Mouse (Mus musculus) adrenal gland, postnatal 10 days (tissue): ENCODE data around the gene Rcn1. TPM values are rescaled to one million over a fixed set of nuclear protein-coding genes. Genes with fewer than 3 reads are reported as not detected.

Experiments used
- DNase-seq: peaks from one replicate; pipeline ENCODE4 v3.0.0; 2021; ENCODE audit warnings: mixed read lengths
- long read RNA-seq, 2 experiments: library from polyadenylated mRNA; stranded (forward); transcript quantifications; one replicate each; pipeline ENCODE4 v2.0.0; 2021
- total RNA-seq, 2 experiments: library from RNA; stranded (reverse); gene quantifications; 2 replicates each; pipeline ENCODE4 v1.2.3; 2021

Rcn1 gene
- 10 to 100 TPM; 63.7 to 86.3 TPM for total RNA-seq
- long read RNA-seq, experiment 1, transcript Rcn1-201 (6 exons, 2,720 nt), result major isoform, 208 of 215 reads
- long read RNA-seq, experiment 1, partial matches to known transcripts, result 2 of 215 reads
- long read RNA-seq, experiment 1, other reads (novel, unspliced or antisense), result 4 of 215 reads
- long read RNA-seq, experiment 2, transcript Rcn1-201 (6 exons, 2,720 nt), result major isoform, 76 of 79 reads
- long read RNA-seq, experiment 2, partial matches to known transcripts, result 1 of 79 reads
- long read RNA-seq, experiment 2, other reads (novel, unspliced or antisense), result 2 of 79 reads

DNA sequence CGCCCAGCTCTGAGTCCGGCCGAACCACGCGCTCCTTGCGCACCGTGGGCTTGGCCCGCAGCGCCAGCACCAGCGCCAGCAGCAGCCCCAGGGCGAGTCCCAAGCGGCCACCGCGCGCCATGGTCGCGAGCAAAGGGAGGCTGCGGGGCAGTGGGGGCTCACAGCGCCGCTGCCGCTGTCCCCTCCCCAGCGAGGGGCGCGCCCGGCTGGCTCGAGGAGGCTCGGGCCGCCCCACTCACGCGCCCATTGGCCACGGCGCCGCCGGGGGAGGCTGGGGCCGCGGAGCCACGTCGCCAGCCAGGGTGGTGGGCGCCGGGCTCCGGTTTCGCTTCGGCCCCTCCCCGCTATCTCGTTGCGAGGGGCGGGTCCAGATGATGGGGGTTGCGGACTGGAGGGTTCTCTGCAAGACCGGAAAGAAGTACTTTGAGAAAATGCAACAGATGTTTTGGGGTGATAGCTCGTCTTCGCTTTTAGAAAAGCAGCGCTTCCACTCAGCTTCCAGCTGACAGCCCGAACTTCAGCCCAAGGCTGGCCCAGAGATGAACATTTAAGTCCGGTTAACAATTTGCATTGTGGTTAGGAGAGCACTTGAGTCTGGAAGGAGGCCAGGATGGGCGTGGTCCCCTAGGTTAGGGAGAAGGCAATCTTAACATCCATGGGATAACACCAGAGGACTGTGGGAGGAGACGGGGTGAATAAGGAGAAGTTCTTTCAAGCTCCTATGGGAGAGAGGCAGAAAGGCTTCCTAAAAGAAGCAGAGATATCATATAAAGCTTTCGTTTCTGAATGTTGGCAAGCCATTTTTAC is at the start of gene Rcn1:
Gene Rcn1, minus strand, starts transcription at position 235 of the 807 bp plus-strand sequence.
- DNase-seq, result peak; percentile 87

DNA sequence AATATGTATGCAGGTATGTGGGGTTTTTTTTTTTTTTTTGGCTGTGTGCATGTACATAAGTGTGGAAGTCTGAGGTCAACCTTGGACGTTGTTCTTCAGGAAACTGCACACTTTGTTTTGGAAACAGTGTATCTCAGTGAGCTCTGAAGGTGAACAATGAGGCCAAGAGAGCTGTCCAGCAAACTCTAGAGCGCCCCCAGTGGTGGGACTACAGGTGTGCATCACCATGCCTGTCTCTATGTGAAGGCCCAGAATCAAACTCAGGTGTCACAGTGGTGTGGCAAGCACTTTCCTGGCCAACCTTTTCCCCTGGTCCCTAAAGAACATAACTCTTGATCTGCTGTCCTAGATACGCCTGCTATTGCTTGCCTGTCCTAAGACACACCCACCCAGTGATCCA is 45.0 kb upstream of the Rcn1 start:
- DNase-seq, result peak; percentile 43

DNA sequence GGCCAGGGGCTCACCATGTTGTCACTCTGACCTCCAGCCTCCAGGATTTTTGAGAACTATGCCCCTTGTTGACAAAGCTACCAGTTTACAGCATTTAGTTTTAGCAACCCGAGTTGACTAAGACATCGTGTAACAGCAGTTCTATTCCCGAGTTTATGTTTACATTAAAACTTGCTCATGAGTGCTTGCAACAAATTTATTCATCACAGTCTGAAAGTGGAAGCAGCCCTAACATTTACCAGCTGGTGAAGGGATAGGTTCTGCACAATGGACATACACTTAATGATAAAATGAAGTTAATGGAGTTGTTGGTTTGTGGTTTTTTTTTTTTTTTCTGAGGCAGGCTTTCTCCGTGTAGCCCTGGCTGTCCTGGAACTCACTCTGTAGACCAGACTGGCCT is 39.9 kb upstream of the Rcn1 start:
- no peak for DNase-seq

DNA sequence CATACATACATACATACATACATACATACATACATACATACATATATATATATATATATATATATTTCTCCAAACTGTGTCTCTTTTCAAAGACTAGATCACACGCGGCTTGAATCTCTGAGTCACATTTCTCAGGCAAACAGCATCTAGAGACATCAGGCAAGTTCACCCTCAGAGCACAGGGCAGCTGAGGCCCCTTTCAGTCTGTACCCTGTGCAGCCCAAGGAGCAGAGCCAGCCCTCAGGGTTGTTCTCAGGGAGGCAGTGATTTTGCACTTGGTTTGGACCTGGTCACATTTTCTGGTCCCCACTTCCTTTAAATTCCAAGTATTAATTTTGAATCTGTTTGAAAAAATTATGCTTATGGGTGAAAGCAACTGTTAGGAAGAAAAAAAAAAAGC is 39.4 kb upstream of the Rcn1 start:
- DNase-seq, result no peak

DNA sequence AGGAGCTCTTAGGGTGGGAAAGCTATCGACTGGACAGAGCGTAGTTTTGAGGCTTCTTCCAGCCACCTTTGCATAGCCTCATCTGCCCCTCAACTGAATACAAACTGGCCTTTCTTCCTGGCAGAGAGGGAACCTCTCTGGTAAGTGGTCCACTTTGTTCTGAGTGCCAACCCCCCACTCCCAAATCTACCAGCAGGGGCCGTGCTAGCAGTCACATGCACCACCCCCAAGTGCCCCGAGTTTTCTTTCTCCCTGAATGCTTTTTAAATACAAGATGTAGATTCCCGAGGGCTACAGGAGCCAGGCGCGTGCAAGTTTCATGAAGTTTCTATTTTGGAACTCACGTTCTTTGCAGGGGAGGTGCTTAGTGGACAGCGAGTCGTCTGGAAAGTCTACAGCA is 33.8 kb upstream of the Rcn1 start:
- no peak for DNase-seq

DNA sequence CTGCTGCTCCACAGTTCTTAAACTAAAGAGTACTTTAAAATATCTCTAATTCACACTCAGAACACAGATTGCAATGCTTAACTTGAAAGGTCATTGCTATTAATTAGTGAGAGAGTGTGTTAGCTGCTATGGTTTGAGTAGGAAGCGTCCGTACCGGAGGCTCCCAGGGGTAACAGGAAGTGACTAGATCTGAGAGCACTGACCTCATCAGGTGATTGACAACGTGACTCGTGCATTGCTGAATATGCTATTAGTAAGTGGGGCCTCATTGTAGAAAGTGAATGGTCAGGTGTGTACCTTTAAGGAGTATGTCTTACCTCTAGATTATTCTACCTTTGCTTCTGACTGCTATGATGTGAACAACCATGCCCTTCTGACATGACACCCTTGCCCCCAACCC is 31.3 kb upstream of the Rcn1 start:
- DNase-seq, result no peak

DNA sequence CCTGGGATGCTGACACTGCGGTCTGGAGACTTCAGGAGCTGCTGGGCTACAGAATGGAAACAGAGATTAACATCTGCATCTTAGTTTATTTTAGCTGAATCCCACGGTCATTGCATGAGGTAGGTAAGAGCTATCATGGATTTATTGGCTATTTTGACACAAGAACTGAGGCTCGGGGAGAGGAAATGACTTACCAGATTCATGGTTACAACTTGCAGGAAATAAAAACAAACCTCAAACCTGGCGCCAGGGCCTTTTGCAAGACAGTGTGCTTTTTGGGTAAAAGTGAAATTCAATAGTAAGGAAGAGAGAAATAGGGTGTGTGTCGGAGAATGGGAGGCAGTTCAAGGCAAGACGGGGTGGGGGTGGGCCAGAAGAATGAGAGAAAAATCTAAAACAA is 30.8 kb upstream of the Rcn1 start:
- DNase-seq, result no peak

DNA sequence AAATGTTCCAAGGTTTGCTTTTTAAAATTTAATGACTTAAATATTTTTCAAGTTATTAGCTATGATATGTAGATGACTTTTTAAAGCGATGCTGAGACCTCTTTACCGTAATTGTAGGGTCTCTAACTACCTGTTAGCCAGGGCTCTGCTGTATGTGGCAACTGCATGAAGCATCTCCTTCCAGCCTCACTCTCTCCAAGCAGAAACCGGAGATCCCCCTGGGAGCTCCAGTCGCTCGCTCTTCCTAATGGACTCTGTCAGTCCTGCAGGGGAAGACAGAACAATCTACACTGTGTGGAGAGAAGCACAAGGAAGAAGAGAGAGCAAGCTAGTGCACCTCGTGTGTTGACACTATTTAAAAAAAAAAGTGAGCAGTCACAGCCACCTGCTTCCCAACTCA is 29.3 kb upstream of the Rcn1 start:
- DNase-seq, result no peak

DNA sequence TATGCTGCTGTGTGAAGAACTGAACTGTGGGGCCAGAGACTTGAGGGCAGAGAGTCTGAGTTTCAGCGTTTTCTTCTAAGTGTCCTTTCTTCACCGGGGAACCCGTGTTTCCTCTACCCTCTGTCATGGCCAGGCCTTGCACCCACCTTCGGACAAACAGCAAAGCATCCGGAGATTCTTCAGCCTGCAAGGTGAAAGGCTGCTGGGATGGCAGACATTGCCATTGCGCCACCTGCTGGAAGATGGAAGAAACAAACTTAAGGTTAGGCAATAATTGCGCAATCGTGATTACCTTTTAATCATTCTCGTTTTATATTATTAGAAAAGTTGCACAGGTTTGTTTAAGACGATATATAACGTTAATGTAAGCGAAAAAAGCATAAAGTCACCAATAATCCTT is 28.9 kb upstream of the Rcn1 start:
- DNase-seq, result peak; percentile 78

DNA sequence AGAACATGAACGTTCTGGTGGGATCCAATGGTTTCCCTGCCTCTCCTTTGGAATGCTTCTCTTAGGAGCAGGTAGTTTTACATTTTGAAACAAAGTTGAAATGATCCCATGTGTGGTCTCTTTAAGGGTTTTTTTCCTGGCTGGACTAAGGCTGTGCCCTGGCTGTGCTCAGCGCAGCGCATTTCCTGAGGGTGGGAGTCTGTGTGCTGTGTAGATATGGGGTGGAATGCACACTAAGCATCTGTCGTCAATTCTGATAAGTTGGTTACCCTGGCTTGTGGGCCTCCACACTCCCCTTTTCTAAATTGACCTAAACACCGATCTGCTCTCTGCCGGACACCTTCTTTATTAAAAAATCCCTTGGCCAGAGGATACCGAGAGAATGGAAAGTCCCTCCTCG is 28.3 kb upstream of the Rcn1 start:
- DNase-seq, result no peak

DNA sequence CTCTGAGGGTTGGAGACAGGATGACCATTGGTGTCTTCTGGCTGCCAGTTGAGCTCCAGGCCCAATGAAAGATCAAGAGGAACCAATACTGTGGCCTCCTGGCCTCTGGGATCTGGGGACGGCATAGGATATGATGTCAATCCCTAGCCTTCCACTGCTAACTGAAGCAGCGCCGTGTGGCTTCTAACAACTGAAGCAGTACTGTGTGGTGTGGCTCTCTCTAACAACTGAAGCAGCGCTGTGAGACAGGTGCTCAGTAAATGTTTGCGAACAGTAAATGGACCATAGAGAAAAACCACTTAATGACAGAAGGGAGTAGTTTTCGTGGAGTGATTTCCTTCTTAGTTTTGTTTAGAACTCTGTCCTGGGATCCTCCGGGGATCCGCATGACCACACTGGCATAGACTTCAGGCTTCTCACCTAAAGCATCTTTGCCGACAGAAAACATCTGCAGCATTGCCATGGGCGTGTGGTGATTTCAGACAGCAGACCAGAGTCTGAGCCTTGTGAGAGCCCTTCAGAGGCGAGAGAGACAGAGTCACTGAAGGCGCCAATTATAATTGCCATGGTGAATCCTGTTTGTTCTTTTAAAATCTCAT is 19.6 kb upstream of the Rcn1 start:
- DNase-seq, result no peak

DNA sequence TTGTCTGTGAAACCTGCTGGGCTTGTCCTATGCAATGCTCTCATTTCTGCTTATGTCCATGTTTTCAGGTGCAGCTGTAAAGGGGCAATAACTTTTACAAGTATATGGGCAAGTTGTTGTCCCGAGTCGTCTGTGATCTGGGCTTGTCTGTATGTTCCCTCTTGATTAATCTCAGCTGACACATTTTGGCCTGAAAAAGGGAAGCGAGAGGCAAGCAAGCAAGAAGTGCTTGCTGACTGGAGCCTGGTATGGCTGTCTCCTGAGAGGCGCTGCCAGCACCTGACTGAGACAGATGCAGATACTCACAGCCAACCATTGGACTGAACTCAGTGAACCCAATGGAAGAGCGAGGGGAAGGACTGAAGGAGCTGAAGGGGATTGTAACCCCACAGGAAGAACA is 18.5 kb upstream of the Rcn1 start:
- no peak for DNase-seq

DNA sequence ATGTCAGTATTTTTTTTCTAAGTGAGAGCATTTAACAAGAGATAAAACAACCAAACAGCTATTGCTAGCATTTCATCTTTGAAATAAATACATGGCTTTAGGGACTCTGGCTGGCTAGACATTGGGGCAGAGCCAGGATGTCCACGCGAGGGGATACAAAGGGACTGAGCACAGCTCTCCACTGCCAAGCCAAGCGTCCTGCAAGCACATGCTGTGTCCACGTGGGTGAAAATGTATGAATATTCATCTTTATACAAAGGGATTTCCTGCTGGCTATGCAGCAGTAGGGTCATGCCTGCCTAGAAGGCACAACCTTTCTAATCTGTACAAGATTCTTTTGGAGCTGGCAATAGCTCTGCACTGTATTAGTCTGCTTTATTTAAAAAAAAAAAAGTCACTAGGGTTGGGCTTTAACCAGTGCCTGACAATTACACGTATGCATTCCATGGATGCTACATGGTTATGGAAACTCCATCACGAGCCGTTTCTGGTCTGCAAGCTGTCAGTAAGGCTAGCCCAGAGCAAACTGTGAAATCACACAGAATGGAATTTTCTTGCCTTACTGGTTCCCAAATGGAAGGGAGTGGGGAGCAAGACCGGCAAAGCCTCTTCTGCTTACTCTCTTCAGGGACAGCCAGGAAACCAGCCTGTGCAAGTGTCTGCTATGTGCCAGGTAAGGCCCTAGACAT is 17.7 kb upstream of the Rcn1 start:
- no peak for DNase-seq

DNA sequence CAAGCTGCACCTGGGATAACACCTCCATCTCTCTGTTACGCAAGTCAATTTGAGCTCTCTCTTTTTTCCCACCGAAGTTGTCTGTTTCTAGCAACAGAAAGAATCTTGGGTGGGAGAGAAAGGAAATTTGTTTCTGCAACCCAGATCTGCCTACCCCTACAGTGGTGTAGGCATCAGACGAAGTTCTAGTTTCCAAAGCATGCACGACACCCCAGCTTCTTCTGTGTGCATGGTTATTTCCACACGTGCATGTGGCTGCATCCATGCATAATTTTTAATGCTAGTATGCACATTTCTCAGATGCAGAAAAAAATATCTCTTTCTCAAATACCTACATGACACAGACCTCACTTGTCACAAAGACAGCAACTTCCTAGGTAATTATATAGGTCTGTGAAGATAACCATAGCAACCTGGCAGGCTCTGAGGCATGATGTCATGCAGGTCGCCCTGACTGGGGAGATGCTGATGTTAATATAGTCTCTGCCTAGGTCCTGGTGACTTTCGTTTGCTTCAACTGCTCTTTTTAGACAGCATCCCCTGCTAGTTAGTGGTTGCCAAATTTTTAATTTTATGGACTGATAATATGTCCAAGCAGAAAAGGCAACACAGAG is 17.0 kb upstream of the Rcn1 start:
- DNase-seq, result no peak

DNA sequence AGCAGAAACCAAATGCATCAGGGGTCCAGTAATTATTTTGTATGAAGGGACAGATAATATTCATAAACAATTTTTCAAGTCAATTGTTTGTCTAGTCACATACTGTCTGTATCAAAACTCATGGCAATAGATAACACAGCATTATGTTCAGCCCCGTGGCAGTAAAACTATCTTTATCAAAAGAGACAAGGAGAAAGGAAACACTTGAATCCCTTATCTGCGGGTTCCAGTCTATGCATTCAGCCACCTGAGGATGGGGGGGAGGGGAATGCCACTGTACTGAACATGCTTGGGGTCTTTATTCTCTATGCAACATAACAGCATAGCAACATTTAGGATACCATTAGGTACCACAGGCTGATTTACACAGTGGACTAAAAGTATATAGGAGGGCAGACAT is 15.2 kb upstream of the Rcn1 start:
- no peak for DNase-seq

DNA sequence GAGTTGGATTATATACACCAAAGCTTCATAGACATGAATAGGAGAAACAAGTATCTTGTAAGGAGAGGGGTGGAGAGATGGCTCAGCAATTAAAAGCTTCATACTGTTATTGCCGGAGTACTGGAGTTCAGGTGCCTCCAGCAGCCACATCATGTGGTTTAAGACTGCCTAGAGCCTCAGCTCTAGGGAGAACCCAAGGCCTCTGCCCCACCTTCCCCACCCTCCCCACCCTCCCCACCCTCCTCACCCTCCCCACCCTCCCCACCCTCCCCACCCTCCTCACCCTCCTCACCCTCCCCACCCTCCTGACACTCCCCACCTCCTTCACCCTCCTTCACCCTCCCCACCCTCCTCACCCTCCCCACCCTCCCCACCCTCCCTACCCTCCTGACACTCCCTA is 10.1 kb upstream of the Rcn1 start:
- no peak for DNase-seq

DNA sequence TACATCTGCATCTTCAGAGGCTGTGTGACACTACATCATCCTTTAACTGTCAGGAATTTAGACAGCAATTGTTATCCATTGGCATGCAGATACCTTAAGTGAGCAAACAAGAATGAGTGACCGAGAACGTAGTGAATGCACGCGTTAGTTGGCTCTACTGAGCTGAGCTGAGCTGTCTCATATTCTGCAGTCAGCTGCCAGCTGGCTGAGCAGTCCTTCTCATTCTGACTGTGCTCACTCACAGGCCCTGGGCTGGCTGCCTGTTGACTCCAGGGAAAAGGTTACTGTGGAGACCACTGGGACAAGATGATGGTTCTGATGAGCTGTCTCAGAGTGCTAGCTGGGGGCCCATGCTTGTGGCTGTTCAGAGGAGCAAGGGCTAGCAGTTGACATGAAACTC is 9.4 kb upstream of the Rcn1 start:
- DNase-seq, result peak; percentile 33

DNA sequence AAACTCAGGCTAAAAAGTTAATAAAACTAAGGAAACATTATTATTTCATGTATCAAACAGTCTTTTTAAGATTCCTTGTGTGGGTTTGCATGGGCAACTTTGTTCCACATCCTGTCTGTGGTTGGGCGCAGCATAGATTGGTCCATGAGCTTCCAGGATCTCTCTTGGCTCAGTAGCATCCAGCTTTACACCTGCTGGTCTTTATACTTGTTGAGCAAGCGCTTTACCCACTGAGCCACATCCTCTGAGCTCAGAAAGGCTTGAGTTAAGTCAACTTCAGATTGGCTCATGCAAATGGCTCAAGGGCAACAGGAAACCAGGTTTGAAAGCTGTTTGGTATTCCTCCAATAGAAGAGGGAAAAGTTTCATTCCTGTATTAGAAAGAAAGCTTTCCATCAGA is 3.1 kb upstream of the Rcn1 start:
- no peak for DNase-seq

DNA sequence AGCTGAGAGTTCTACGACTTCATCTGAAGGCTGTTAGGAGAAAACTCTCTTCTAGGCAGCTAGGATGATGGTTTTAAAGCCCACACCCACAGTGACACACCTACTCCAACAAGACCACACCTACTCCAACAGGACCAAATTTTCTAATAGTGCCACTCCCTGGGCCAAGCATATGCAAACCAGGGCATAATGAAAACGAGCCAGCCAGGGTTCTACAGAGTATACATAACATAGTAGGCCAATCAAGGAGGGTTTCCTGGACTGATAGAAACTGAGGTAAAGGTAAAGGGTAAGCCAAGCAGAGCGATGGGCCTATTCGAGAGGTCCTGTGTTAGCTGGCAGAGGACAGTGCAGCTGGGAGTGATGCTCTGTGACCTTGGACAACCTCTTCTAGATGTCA is 1.4 kb upstream of the Rcn1 start:
- no peak for DNase-seq

DNA sequence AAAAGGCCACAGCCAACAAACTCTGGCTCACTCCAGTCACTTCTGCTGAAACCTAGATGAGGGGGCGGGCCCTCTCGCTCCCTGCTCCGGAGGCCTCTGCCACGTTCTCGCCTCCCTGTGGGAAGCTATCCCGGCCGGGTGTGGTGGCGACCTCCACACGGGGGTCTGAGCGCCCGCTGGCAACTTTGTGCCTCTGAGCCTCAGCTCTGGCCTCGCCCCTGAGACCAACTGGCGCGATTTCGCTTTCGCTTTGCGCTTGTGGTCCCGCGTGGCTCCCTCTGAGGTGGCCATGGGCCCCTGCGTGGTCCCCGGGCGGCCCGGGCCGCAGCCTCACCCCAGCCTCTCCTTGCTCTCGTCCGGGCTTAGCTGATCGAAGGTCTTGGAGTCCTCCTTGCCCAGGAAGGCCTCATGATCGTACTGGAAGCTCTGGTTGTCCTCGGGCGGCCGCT is 459 bp downstream of the Rcn1 start:
- DNase-seq, result peak; percentile 68

DNA sequence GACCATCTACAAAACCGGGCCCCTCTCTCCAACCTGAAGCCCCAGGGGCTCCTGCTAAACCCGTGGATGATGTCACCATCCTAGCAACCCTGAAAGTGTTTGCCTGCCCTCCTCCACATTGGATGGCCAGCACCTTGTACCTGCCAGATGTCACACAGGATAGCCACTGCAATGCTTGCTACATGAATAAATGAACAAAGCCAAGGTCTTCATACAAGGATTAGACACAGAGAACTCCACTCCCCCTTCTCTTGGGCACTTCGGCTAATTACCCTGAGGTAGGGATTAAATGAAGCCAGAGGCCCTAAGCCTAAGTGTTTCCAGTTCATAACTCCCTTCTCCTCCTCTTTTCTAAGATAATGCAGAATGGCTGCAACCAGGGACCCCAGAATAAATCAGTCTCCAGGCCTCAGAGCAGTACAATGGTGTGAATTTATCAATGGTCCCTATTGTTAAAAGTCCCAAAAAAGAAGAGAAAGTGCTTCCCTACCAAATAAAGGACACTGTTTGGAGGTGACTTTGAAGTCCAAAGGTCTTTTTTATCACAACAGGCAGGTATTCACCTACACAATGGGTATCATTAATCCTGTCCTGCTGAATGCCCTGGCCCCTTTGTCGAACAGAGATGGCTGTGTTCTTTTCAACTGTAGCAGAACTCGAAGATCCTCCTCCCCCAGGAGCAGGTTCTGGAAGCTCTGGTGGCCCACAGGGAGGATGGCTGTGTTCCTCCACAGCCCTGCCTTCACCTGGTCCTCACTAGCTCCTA is 1.5 kb downstream of the Rcn1 start:
- no peak for DNase-seq

DNA sequence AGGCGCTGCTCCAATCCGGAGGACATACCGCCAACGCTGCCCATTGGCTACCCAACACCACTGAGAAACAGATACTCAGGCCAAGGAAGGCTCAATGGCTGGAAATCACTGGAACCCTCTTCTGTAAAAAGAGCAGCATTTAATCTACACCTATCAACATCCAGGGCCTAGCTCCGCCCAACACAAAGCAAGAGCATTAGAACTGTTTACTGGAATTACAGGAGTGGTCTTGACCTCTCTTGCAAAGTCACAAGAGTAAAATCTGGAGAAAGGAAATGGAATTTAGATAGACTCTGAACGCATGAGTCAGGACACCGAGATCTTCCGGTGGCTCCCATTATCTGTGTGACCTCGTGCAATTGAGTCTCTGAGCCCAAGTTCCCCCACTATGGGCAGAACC is 3.1 kb downstream of the Rcn1 start:
- DNase-seq, result no peak
